ENCODE assay signal across 12 mouse cellular contexts in the genomic region with DNA sequence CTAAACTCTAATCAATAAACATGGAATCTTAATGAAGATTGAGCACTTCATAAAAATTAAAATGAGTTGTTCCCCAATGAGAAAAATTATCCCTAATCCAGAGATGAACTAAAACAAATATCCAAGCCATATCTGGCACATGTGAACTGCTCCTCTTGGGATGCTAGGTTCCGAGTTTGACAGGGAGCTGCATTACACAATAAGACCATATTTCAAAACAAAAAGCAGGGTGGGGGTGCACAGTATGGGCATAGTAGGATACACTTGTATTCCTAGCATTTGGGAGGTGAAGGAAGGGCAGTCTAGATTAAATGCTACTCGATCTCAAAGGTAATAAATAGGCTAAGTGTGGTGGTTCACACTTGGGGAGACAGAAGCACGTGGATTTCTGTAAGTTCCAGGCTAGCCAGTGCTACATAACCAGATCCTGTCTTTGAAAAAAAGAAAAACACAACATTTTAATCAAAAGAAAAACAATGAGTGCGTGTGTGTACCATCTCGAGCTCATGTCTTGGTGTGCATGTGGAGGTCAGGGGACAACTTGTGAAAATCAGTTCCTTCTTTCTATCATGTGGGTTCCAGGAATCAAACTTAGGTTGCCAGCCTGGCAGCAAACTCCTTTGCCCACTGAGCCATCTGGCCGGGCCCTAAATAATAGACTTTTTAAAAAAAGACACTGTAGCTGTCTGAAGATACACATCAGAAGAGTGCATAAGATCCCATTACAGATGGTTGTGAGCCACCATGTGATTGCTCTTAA.
"Had no signal": no experiment of that assay in that cellular context is flagged by ENCODE, and none has a peak within 500 bp of the region (broad histone marks: within the 10 kb centered on the region; RNA-seq: fewer than 3 reads in every experiment).

No protein-coding gene starts in this region.

- DNase-seq: kidney, adult 2 months; kidney, postnatal 25 days; layer of hippocampus, adult 9-11 months; liver; liver, embryonic 13.5 days; lung, embryonic 14.5 days; midbrain, embryonic 14.5 days had no signal

- H3K27ac ChIP-seq: kidney, postnatal 0 days; layer of hippocampus, adult 2 months; limb, embryonic 10.5 days; limb, embryonic 13.5 days; liver, embryonic 13.5 days had no signal

- H3K4me3 ChIP-seq: layer of hippocampus, adult 2 months; limb, embryonic 10.5 days; limb, embryonic 13.5 days; liver, embryonic 13.5 days had no signal

- H3K9me3 ChIP-seq: limb, embryonic 10.5 days; limb, embryonic 13.5 days; liver, embryonic 13.5 days had no signal

- H3K27me3 ChIP-seq: limb, embryonic 13.5 days; liver, embryonic 13.5 days had no signal

- ATAC-seq: lung, postnatal 0 days had no signal
